Mouse (Mus musculus): ENCODE measurements around the gene Csad. TPM values are rescaled to one million over a fixed set of nuclear protein-coding genes. Genes with fewer than 3 reads are reported as not detected.
A peak's percentile ranks its signal among the peaks of the same experiment; 100 is the strongest.
"Not testable (repeated sequence)": the region's sequence is repeated elsewhere in the genome, so short reads cannot be mapped to it uniquely, and the experiment has no call there.

Csad gene
- total RNA-seq, 2 experiments from 2014 or later, result 32.5 to 38.4 TPM

GRCm38 (mm10) chr15:102173581-102173980 is 30.9 kb downstream of the Csad start:
- DNase-seq (ENCODE audit: extremely low spot score in 1 of 2, low spot score in 1 of 2), result no peak

GRCm38 (mm10) chr15:102169064-102169463 is 35.5 kb downstream of the Csad start:
- no peak for DNase-seq (ENCODE audit: extremely low spot score in 1 of 2, low spot score in 1 of 2)

DNA sequence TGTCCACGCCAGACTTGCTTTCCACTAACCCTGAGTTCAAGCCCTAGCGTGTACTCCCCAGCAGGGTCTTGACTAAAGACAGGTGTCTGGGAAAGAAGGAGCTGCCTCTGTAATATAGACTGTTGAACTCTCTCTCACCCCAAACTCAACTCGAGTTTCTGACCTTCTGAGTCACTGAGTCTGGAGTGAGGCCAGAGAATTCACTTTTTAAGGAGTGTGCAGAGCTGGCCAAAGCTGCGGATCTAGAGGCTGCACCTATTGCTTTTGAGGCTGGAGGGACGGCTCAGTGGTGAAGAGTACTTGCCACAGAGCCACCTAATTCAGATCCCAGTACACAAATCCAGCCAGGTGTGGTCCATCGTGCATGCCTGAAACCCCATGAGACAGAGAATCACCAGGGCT is 36.9 kb downstream of the Csad start:
- DNase-seq (ENCODE audit: extremely low spot score in 1 of 2, low spot score in 1 of 2), result no peak

GRCm38 (mm10) chr15:102165468-102166100 is 38.9 kb downstream of the Csad start:
- no peak for DNase-seq (ENCODE audit: extremely low spot score in 1 of 2, low spot score in 1 of 2)

DNA sequence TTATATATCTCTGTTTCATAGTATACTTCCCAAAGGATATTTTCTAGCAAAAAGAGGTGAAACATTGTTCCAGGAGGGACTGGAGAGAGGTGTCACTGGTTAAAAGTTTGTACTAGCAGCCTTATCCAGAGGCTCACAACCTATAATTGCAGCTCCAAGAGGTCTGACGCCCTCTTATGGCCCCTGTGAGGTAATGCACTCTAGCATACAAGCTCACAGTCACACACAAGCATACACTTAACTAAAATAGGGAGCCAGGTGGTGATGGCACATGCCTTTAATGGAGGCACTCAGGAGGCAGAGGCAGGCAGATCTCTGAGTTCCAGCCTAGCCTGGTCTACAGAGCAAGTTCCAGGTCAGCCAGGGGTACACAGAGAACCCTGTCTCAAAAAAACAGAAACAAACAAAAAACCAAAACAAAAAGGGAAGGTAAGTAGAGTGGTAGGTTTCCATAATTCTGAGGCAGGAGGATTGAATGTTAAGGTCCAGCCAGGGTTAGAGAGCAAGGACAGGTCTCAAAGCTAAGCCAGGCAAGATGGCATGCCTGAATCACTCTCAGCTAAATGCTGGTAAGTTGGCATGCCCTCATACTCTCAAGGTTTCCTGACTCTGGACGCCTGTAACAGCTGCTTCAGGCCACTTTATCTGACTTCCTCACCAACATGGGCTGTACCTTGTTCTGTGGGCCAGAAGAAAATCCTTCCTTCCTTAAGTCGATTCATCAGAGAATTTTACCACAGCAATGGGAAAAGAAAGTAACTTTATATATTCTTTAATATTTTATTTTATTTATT is 40.4 kb downstream of the Csad start:
- DNase-seq (ENCODE audit: extremely low spot score in 1 of 2, low spot score in 1 of 2), result no peak

GRCm38 (mm10) chr15:102160415-102161060 is 44.0 kb downstream of the Csad start:
- DNase-seq (ENCODE audit: extremely low spot score in 1 of 2, low spot score in 1 of 2), result no peak

DNA sequence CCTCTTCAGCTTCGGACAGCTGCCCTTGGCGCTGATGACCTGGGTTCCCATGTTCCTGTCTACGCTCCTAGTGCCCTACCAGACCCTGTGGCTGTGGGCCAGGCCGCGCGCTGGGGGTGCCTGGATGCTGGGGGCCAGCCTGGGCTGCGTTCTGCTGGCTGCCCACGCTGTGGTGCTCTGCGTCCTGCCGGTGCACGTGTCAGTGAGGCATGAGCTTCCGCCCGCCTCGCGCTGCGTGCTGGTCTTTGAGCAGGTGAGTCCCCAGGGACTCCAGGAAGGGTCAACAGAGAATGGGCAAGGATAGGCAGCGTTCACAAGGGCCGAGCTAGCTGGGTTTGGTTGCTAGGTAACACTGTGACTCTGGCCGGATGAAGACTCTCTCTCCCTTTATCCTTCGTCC is 47.7 kb downstream of the Csad start:
- DNase-seq (ENCODE audit: extremely low spot score in 1 of 2, low spot score in 1 of 2), result no peak

DNA sequence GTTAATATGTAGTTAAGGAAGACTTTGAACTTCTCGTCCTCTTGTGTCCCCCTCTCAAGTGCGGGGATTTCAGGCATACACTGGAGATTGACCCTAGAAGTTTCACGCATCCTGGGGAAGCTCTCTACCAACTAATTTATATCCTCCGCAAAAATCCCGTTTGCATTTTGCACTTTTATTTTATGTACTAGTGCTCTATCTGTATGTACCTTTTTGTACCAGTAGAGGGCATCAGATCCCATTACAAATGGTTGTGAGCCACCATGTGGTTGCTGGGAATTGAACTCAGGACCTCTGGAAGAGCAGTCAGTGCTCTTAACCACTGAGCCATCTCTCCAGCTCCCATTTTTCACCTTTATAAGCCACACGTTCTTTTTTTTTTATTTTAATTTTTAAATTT is 49.5 kb downstream of the Csad start:
- not testable (repeated sequence) for DNase-seq (ENCODE audit: extremely low spot score in 1 of 2, low spot score in 1 of 2)

GRCm38 (mm10) chr15:102152646-102153045 is 51.9 kb downstream of the Csad start:
- no peak for DNase-seq (ENCODE audit: extremely low spot score in 1 of 2, low spot score in 1 of 2)

GRCm38 (mm10) chr15:102150301-102151135 is 54.0 kb downstream of the Csad start, which contains the start of gene Soat2:
Gene Soat2 (plus strand): TSS chr15:102150526.
- DNase-seq (ENCODE audit: extremely low spot score in 1 of 2, low spot score in 1 of 2), result no peak

GRCm38 (mm10) chr15:102149561-102149960 is 55.0 kb downstream of the Csad start:
- DNase-seq (ENCODE audit: extremely low spot score in 1 of 2, low spot score in 1 of 2), result no peak

GRCm38 (mm10) chr15:102147674-102148402 is 56.7 kb downstream of the Csad start:
- DNase-seq (ENCODE audit: extremely low spot score in 1 of 2, low spot score in 1 of 2), result no peak

DNA sequence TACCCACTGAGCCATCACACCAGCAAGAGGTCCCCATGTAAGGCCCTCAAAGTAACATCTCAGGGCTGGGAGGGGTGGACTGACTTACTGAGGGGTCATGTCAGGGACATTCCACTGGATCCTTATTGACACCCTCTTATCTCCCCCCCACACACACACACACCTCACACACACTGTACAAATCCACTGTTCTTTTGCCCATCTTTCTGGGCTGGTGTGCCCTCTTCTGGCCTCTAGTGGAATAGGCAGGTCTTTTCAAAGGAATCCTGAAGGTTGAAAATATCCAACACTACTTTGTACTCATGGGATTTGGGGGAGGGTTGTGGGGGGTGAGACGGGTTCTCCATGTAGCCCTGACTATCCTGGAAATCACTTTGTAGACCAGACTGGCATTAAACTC is 57.6 kb downstream of the Csad start:
- DNase-seq (ENCODE audit: extremely low spot score in 1 of 2, low spot score in 1 of 2), result peak in 1 of 2 experiments; percentile 45

DNA sequence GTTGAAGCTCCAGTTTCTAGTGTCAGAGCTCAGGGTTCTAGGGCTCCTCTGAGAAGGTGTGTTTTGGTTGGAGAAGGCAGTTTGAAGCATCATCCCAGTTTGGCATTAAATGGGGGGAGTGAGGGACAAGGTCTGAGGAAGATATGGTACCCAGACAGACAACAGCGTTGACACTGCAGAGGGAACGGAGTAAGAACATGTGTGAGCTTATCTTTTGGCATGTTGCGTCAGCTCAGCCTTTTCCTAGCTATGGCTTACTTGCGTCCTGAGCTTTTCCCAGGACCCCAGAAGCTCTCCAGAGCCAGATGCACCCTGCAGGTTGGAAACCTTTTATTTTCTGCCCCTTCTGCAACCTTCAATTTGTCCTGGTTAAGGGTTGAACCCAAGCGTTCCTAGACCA is 58.4 kb downstream of the Csad start:
- DNase-seq (ENCODE audit: extremely low spot score in 1 of 2, low spot score in 1 of 2), result no peak

DNA sequence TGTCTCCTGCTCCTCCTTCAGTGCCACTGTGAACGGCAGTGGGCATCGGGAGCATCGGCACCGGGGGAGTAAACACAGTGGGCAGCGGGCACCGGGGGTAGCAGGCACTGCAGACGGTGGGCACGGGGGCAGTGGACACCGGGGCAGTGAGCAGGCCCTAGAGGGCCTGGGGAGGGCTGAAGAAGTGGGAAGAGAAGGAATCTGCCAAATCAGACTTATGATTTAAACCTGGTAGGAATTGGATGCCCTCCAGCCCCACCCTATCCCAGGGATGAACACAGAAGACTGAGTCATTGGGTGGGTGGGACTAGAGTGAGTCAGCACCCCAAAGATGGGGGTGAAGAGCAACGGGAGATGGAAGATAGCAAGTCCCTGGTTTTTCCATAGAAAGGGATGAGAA is 59.2 kb downstream of the Csad start:
- DNase-seq (ENCODE audit: extremely low spot score in 1 of 2, low spot score in 1 of 2), result no peak

DNA sequence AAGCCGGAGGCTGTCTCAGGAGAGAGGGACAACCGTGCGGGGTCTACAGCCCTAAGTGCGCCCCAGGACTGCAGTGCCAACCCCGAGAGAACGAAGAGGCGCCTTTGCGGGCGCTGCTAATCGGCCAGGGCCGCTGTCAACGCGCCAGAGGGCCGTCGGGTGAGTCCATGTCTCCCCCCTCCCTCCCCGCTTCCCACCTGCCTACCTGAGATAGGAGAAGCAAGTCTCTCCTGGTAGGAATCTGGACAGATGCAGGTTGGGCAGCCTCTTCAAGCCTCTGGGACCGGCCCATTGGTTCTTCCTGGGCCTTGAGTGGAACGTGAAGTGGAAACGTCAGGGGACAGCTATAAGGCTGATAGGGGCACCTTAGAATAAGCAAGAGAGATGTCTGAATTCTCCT is 59.8 kb downstream of the Csad start:
- DNase-seq (ENCODE audit: extremely low spot score in 1 of 2, low spot score in 1 of 2), result no peak

DNA sequence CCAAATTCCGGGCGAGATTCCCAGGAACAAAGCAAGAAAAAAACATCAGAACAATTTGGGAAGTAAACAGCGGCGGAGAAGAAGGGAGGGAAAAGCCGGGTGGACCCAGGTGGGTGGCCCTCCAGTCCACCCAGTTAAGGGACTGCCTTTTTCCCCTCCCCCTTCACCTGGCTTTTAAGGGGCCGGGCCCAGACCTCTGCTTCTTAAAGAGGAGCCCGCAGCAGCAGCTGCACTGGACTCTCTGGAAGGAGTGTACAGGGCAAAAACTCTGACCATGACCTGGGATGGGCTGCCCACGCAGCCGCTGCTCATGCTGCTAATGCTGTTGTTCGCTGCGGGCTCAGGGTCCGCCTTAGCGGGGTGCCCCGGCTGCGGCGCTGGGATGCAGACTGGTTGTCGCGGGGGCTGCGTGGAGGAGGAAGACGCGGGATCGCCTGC is 60.2 kb downstream of the Csad start, which contains the start of gene Igfbp6:
Igfbp6 (plus strand) TSS at position 89 of the 438 bp plus-strand sequence.
- no peak for DNase-seq (ENCODE audit: extremely low spot score in 1 of 2, low spot score in 1 of 2)

DNA sequence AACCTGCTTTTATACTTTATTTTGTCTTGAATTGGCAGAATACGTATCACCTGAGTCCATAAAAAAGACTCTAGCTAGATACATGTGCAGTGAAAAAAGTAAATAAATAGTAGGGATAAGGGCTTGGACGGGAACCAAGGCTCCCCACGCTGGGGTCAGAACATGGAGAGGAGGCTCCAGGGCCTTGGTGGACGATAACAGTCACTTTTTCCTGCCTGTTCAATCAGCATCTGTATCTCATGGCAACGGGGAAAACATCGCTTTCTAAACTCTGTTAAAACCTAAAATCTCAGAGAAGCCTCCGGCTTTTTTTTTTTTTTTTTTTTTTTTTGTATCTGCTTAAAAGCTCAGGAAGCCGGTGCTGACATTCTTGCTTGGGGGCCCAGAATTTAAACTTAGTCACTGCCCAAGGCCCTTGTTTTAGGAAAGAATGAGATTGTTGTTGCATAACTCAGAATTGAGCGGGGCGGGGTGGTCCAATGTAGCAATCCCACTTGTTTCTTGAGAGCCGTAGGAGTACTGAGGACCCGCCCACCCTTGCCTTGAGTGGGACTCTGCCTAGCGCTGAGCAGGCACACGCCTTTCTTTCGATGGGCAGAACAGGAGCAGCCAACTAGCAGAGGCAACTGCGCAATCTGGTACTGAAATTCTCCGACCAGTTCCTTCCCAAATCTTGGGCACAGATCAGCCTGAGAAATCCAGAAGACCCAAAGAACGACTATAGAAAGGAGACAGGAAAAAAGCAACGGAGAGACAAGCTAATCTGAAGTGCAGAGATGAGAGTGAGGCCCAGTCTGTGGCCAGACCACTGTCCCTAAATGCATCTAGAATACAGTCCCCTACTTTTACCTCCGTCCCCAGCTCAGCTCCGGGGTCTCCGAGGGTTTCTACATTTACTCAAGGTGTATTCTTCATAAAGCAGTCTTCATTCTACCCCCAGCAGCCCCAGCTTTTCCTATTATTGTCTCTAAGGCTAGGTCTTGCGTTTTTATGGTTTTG is 61.3 kb downstream of the Csad start:
- no peak for DNase-seq (ENCODE audit: extremely low spot score in 1 of 2, low spot score in 1 of 2)

DNA sequence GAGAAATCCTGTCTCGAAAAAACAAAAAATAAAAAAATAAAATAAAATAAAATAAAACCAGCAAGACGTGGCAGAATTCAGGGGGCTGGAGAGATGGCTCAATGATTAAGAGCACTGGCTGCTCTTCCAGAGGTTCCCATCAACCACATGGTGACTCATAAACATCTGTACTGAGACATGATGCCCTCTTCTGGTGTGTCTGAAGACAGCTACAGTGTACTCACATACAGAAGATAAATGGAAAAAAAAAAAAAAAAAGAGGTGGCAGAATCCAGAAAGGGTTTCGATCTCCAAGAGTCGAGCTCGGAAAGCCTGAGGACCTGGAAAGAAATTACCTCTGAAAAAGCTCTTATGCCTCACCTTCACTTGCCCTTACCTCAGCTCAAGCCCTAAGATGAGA is 63.4 kb downstream of the Csad start:
- no peak for DNase-seq (ENCODE audit: extremely low spot score in 1 of 2, low spot score in 1 of 2)
